Mouse (Mus musculus) small intestine, adult 2 months (tissue): ENCODE data around the gene Mmp10. TPM values are rescaled to one million over a fixed set of nuclear protein-coding genes. Genes with fewer than 3 reads are reported as not detected.

Source experiments
- H3K27ac ChIP-seq: fragments of 200-500 bp; 2 replicates; pipeline ENCODE4 v1.5.1; 2012; ENCODE audit warnings: low read depth, low read length, control low read depth, inconsistent platforms; ENCODE audit not compliant: insufficient read depth
- H3K27me3 ChIP-seq: fragments of 200-500 bp; 2 replicates; pipeline ENCODE4 v1.6.1; 2012; ENCODE audit warnings: mild to moderate bottlenecking, moderate library complexity, low read length, inconsistent platforms; ENCODE audit not compliant: control insufficient read depth, insufficient read depth
- H3K36me3 ChIP-seq: fragments of 200-500 bp; 2 replicates; pipeline ENCODE4 v1.6.1; 2012; ENCODE audit warnings: mild to moderate bottlenecking, low read length, control low read depth, inconsistent platforms; ENCODE audit not compliant: control insufficient read depth, insufficient read depth
- H3K4me1 ChIP-seq: fragments of 200-500 bp; 2 replicates; pipeline ENCODE4 v1.6.1; 2012; ENCODE audit warnings: low read length, inconsistent platforms, mixed read lengths; ENCODE audit not compliant: control insufficient read depth, insufficient read depth, insufficient read length
- H3K4me3 ChIP-seq: fragments of 200-500 bp; 2 replicates; pipeline ENCODE4 v1.5.1; 2012; ENCODE audit warnings: low read depth, mild to moderate bottlenecking, control low read depth, inconsistent platforms, low read length, moderate library complexity
- CTCF ChIP-seq: fragments of 200-500 bp; IDR thresholded peaks from 2 replicates; pipeline ENCODE4 v1.5.1; 2012; ENCODE audit warnings: low read depth, mild to moderate bottlenecking, control low read depth, inconsistent platforms, low read length, moderate library complexity, mixed read lengths; ENCODE audit not compliant: insufficient replicate concordance, insufficient read length; ENCODE audit errors: extremely low read depth
- POLR2A ChIP-seq: fragments of 200-500 bp; IDR thresholded peaks from 2 replicates; pipeline ENCODE4 v1.6.1; 2012; ENCODE audit warnings: low read depth, mild to moderate bottlenecking, control low read depth, inconsistent platforms, low read length, moderate library complexity
- WGBS: fragments of 180-500 bp; shearing (Covaris S2); methylation state at CpG from one replicate; pipeline ENCODE4 v1.1.7; 2018; 5-methylcytosine and 5-hydroxymethylcytosine counted together
- polyA plus RNA-seq: library from polyadenylated mRNA; depleted of rRNA; stranded (reverse); fragments of >200 nt; gene quantifications from 2 replicates; pipeline ENCODE4 v1.2.3, GENCODE M21; 2012; rRNA removed

Gene Mmp10
- polyA plus RNA-seq, 1 experiment, result 6.7 TPM

DNA sequence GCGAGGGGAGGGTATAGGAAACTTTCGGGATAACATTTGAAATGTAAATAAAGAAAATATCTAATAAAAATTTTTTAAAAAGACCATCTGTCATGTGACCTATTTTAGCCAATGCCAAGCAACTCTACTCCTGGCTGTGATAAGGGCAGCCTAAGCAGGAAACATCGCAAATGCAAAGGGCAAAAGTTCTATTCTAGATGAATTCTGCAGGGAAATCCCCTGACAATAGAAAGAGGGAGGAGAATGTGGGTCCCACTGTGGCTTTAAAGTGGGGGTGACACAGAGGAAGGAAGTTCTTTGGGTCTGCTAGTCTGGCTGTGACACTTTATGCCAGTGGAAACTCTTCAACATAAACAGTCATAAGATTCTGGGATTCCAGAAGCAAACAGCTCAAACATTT is 51.4 kb downstream of the Mmp10 start:
- no peak overlapping the region for H3K27ac ChIP-seq
- 55% methylated on average over 3 of the region's 3 CpGs for WGBS
- no peaks in the 10 kb centered on the region for H3K4me1 ChIP-seq
- TF ChIP-seq POLR2A (no peak), CTCF (no peak)
- no peaks in the 10 kb centered on the region for H3K27me3 ChIP-seq
- no peak overlapping the region for H3K4me3 ChIP-seq
- H3K36me3 ChIP-seq, result no peaks in the 10 kb centered on the region

DNA sequence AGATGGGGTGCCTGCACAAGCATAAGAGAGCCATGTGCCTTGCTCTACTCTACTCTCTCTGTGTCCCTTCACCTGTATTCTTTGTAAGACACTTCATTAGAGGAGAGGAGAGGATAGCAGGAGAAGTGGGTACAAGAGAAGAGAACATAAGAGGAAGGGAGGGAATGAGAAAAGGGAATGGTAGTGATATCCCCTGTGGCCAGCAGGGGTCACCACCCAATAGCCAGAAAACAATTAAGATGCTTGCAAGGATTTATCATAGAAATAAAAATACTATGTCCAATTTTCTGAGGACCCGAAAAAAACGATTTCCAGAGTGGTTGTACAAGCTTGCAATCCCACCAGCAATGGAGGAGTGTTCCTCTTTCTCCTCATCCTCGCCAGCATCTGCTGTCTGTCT is 52.2 kb downstream of the Mmp10 start:
- no peak overlapping the region for H3K27ac ChIP-seq
- TF ChIP-seq POLR2A (no peak), CTCF (no peak)
- 27% methylated on average over 3 of the region's 3 CpGs for WGBS
- H3K36me3 ChIP-seq, result no peaks in the 10 kb centered on the region
- no peaks in the 10 kb centered on the region for H3K4me1 ChIP-seq
- no peak overlapping the region for H3K4me3 ChIP-seq
- H3K27me3 ChIP-seq, result no peaks in the 10 kb centered on the region

DNA sequence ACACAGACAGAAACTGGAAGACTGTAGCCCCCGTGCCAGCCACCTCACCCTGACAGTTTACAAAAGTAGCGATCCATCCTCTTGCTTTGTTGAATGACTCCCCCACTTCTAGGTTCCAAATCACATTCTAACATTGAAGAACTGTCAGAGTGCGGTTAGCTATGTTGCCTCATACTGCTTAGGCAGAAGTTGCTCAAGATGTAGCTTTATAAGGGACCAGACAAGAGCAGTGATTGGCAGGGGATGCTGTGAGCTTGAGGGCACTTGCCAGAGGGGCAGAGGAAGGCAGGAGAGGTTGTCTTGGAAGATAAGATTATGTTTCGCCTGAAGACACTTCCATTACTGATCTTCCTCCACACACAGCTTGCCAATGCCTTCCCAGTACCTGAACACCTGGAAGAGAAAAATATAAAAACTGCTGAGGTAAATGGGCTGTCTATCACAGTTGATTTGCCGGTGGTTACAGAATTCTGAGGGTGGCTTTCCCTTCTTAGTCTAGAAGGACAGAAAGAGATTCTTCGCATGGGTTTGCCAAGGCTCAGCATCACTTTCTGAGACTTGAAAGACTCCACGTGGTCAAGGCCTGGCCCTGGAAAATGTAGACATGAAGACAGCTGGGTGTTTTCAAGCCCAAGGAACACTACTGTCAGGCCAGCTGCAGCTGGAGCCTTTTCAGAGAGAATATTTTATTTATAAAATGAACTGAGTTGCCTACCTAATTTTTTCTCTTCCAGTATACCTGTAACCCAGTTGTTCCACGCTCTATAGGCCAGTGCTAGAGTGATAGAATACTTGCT is 56.3 kb downstream of the Mmp10 start, which contains the start of gene Mmp8:
TSS of gene Mmp8 (plus strand) at position 236 of the 797 bp plus-strand sequence.
- Histone ChIP-seq H3K36me3 (no peaks in the 10 kb centered on the region), H3K27ac (no peak within 1 kb of the TSS), H3K4me3 (no peak within 1 kb of the TSS), H3K27me3 (no peaks in the 10 kb centered on the region), H3K4me1 (no peaks in the 10 kb centered on the region)
- 75% methylated on average over 8 of the region's 8 CpGs for WGBS
- TF ChIP-seq CTCF (no peak), POLR2A (no peak)

Other genes starting within 250 kb of the Mmp10 start
- 0.23 and 0.46 TPM in 2 replicates for gene Mmp13, start 229.8 kb upstream of the Mmp10 start, polyA plus RNA-seq
- 0.05 and 0.66 TPM in 2 replicates for gene Mmp12, start 158.0 kb upstream of the Mmp10 start, polyA plus RNA-seq
- gene Mmp1b, start 114.3 kb upstream of the Mmp10 start, polyA plus RNA-seq, result not detected in 2 replicates
- 0.10 and 0.39 TPM in 2 replicates for gene Mmp3, start 56.5 kb upstream of the Mmp10 start, polyA plus RNA-seq
- gene Mmp8, start 56.1 kb downstream of the Mmp10 start, polyA plus RNA-seq, result not detected in 2 replicates
- gene Mmp27, start 69.0 kb downstream of the Mmp10 start, polyA plus RNA-seq, result not detected in 2 replicates
- 0.04 TPM in 1 of 2 replicates, not detected in the other for gene Mmp20, start 125.9 kb downstream of the Mmp10 start, polyA plus RNA-seq
- gene Mmp7, start 189.7 kb downstream of the Mmp10 start, polyA plus RNA-seq, result 33.1 and 112 TPM in 2 replicates